Mouse (Mus musculus): ENCODE results near the gene Gpc3.

- no peak for TF ChIP-seq CTCF (IDR thresholded peaks at IDR 0.05; ENCODE audit: borderline replicate concordance, insufficient read depth, low read depth, low read length)
- TF ChIP-seq POLR2A (IDR thresholded peaks at IDR 0.05; ENCODE audit: borderline replicate concordance, insufficient read depth, low read length), result no peak
Measured at GRCm38 (mm10) chrX:52365790-52366189, 248.0 kb downstream of the Gpc3 start.

All from cerebellum, adult 2 months (tissue).